Mouse (Mus musculus) CH12.LX (cell line): Measurements from ENCODE around the gene Mdh1. TPM values are rescaled to one million over a fixed set of nuclear protein-coding genes. Genes with fewer than 3 reads are reported as not detected.

Experiments used
- DNase-seq: peaks from one replicate; pipeline ENCODE4 v3.0.0-alpha.2; 2013; ENCODE audit errors: extremely low read depth
- H3K27ac ChIP-seq: 2 replicates; pipeline ENCODE4 v1.5.1; 2012; ENCODE audit warnings: low read depth, mild to moderate bottlenecking, control low read depth, moderate library complexity; ENCODE audit not compliant: insufficient read depth
- H3K27me3 ChIP-seq: replicated peaks from 2 replicates; pipeline ENCODE3; 2012; ENCODE audit warnings: inconsistent platforms
- H3K36me3 ChIP-seq, 2 experiments: replicated peaks in 1 of 2; 2 replicates each; pipeline versions ENCODE3 to v1.6.1; 2012; ENCODE audit warnings: inconsistent platforms in 1 of 2, low read length in 1 of 2, mild to moderate bottlenecking in 1 of 2, mixed read lengths in 1 of 2, moderate library complexity in 1 of 2; ENCODE audit not compliant: control insufficient read depth in 1 of 2, insufficient read depth in 1 of 2
- H3K4me1 ChIP-seq, 2 experiments: 2 replicates each; pipeline ENCODE4 v1.6.1; 2012; ENCODE audit warnings: inconsistent platforms in 1 of 2, moderate library complexity in 1 of 2; ENCODE audit not compliant: insufficient read depth in 2 of 2, control insufficient read depth in 1 of 2
- H3K4me2 ChIP-seq: 2 replicates; pipeline ENCODE4 v1.6.1; 2012; ENCODE audit warnings: low read depth, mild to moderate bottlenecking, control low read depth; ENCODE audit not compliant: poor library complexity, insufficient read depth, severe bottlenecking
- H3K4me3 ChIP-seq, 3 experiments: fragments of 150-350 bp in 1 of 3; sonication (generic) in 1 of 3; replicated peaks in 1 of 3; 2 replicates each; pipeline versions ENCODE3 to v1.5.1; 2011 to 2012; ENCODE audit warnings: low read depth in 2 of 3, low read length in 2 of 3, mild to moderate bottlenecking in 2 of 3, moderate library complexity in 2 of 3, control low read depth in 1 of 3, improper control_type of control experiment in 1 of 3, inconsistent platforms in 1 of 3, mixed read lengths in 1 of 3; ENCODE audit not compliant: poor library complexity in 1 of 3
- H3K79me2 ChIP-seq: replicated peaks from 2 replicates; pipeline ENCODE4 v1.6.1; 2012; ENCODE audit warnings: mild to moderate bottlenecking, moderate library complexity; ENCODE audit not compliant: control insufficient read depth, poor library complexity, insufficient read depth, severe bottlenecking; ENCODE audit errors: extremely low read depth
- H3K9ac ChIP-seq: 2 replicates; pipeline ENCODE4 v1.6.1; 2012; ENCODE audit warnings: low read depth, mild to moderate bottlenecking, control low read depth, moderate library complexity; ENCODE audit not compliant: insufficient read depth
- H3K9me3 ChIP-seq: replicated peaks from 2 replicates; pipeline ENCODE3; 2012; ENCODE audit warnings: low read length, inconsistent platforms, mixed read lengths
- CHD2 ChIP-seq: IDR thresholded peaks from 2 replicates; pipeline ENCODE4 v1.6.1; 2011; ENCODE audit warnings: low read length, improper control_type of control experiment
- CTCF ChIP-seq, 2 experiments: IDR thresholded peaks in 1 of 2; conservative IDR thresholded peaks in 1 of 2; 2 replicates each; pipeline ENCODE4 v1.5.1; 2011 to 2012; ENCODE audit warnings: low read depth in 2 of 2, low read length in 2 of 2, improper control_type of control experiment in 1 of 2, inconsistent platforms in 1 of 2, mild to moderate bottlenecking in 1 of 2, moderate library complexity in 1 of 2
- EP300 ChIP-seq: IDR thresholded peaks from 2 replicates; pipeline ENCODE4 v1.6.1; 2011; ENCODE audit warnings: low read length, improper control_type of control experiment
- ETS1 ChIP-seq: conservative IDR thresholded peaks from 2 replicates; pipeline ENCODE4 v1.6.1; 2012; ENCODE audit warnings: low read depth, mild to moderate bottlenecking, inconsistent platforms, low read length, improper control_type of control experiment, moderate library complexity
- GABPA ChIP-seq: IDR thresholded peaks from 2 replicates; pipeline ENCODE4 v1.6.1; 2012; ENCODE audit warnings: low read depth, low read length, improper control_type of control experiment, inconsistent platforms; ENCODE audit not compliant: insufficient replicate concordance
- IRF4 ChIP-seq: IDR thresholded peaks from 2 replicates; pipeline ENCODE4 v1.6.1; 2014; ENCODE audit warnings: low read depth, mild to moderate bottlenecking, inconsistent platforms, low read length, improper control_type of control experiment
- KAT2A ChIP-seq: IDR thresholded peaks from 2 replicates; pipeline ENCODE4 v1.6.1; 2012; ENCODE audit warnings: low read length, improper control_type of control experiment, inconsistent platforms; ENCODE audit not compliant: insufficient replicate concordance
- MAFK ChIP-seq: IDR thresholded peaks from 2 replicates; pipeline ENCODE4 v1.6.1; 2011; ENCODE audit warnings: low read length, improper control_type of control experiment; ENCODE audit not compliant: insufficient replicate concordance
- MAZ ChIP-seq: IDR thresholded peaks from 2 replicates; pipeline ENCODE4 v1.6.1; 2012; ENCODE audit warnings: low read depth, mild to moderate bottlenecking, inconsistent platforms, low read length, improper control_type of control experiment, moderate library complexity
- MEF2A ChIP-seq: IDR thresholded peaks from 2 replicates; pipeline ENCODE4 v1.6.1; 2014; ENCODE audit warnings: low read depth, mild to moderate bottlenecking, inconsistent platforms, low read length, improper control_type of control experiment, borderline replicate concordance
- NELFE ChIP-seq: IDR thresholded peaks from 2 replicates; pipeline ENCODE4 v1.6.1; 2011; ENCODE audit warnings: low read depth, low read length, improper control_type of control experiment
- PAX5 ChIP-seq: IDR thresholded peaks from 2 replicates; pipeline ENCODE4 v1.6.1; 2012; ENCODE audit warnings: low read length, inconsistent platforms, mixed read lengths
- POLR2A ChIP-seq: IDR thresholded peaks from 2 replicates; pipeline ENCODE4 v1.6.1; 2011; ENCODE audit warnings: low read depth, mild to moderate bottlenecking, improper control_type of control experiment, low read length
- RAD21 ChIP-seq: IDR thresholded peaks from 2 replicates; pipeline ENCODE4 v1.6.1; 2011; ENCODE audit warnings: low read depth, mild to moderate bottlenecking, low read length, improper control_type of control experiment, moderate library complexity
- SIN3A ChIP-seq: IDR thresholded peaks from 2 replicates; pipeline ENCODE4 v1.6.1; 2012; ENCODE audit warnings: low read length, improper control_type of control experiment, inconsistent platforms
- SMC3 ChIP-seq: IDR thresholded peaks from 2 replicates; pipeline ENCODE4 v1.6.1; 2011; ENCODE audit warnings: low read depth, low read length, improper control_type of control experiment
- TBP ChIP-seq: conservative IDR thresholded peaks from 2 replicates; pipeline ENCODE4 v1.6.1; 2011; ENCODE audit warnings: low read depth, low read length, improper control_type of control experiment
- UBTF ChIP-seq: IDR thresholded peaks from 2 replicates; pipeline ENCODE4 v1.6.1; 2012; ENCODE audit warnings: low read depth, mild to moderate bottlenecking, inconsistent platforms, low read length, improper control_type of control experiment, moderate library complexity
- USF1 ChIP-seq: IDR thresholded peaks from 2 replicates; pipeline ENCODE4 v1.6.1; 2014; ENCODE audit warnings: low read depth, mild to moderate bottlenecking, inconsistent platforms, low read length, improper control_type of control experiment
- USF2 ChIP-seq: conservative IDR thresholded peaks from 2 replicates; pipeline ENCODE4 v1.6.1; 2011; ENCODE audit warnings: low read depth, low read length, improper control_type of control experiment
- ZC3H11A ChIP-seq: IDR thresholded peaks from 2 replicates; pipeline ENCODE4 v1.6.1; 2012; ENCODE audit warnings: low read depth, mild to moderate bottlenecking, inconsistent platforms, low read length, improper control_type of control experiment
- ZKSCAN1 ChIP-seq: IDR thresholded peaks from 2 replicates; pipeline ENCODE4 v1.6.1; 2012; ENCODE audit warnings: low read depth, inconsistent platforms, low read length, improper control_type of control experiment, borderline replicate concordance
- dilution Hi-C: fragments of 300-500 bp; cut with MboI; formaldehyde crosslinking; loops from 2 replicates; pipeline ENCODE4 v1.14.3; 2020; ENCODE audit warnings: low sequenced_read_pairs; ENCODE audit not compliant: extremely low pct_unique_long_range_greater_than_20kb, extremely low pct_ligation_motif_present
- in situ Hi-C: fragments of 300-500 bp; cut with MboI; formaldehyde crosslinking; loops from 3 replicates; pipeline ENCODE4 v1.14.3; 2019; ENCODE audit warnings: low sequenced_read_pairs, low pct_ligation_motif_present, low pct_unique_long_range_greater_than_20kb, mixed read lengths
- polyA plus RNA-seq: library from polyadenylated mRNA; unstranded; fragments of >175 nt; gene quantifications from 2 replicates; pipeline ENCODE4 v1.2.1, GENCODE M21; 2012; ENCODE audit warnings: low read depth; ENCODE audit not compliant: insufficient read length
- total RNA-seq, 2 experiments: library from RNA; depleted of rRNA; stranded (reverse); fragments of 300-350 nt in 1 of 2; fragments of >200 nt in 1 of 2; gene quantifications; 2 replicates each; pipeline ENCODE4 v1.2.3; 2012 to 2014

Mdh1 gene
- total and polyA plus RNA-seq, 3 experiments: 233 to 440 (median 385) TPM

DNA sequence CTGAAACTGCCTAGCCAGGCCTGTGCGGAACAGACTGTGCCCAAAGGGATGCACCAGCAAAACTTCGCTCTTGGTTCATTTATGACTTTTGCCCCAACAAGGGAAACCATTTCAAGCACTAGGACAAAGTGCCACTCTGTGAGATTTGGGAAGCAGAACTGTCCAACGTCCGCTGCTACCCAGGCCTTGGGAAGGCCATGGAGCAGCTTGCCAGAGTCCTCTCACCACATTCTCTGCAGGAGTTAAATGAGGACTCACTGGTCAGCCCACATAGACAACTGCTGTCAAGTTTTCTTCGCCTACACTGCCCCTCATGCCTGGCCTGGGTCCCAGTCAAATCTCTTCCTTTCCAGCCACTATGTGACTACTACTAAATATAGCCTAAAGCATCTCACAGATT lies 10.8 kb downstream of the Mdh1 start:
- H3K27me3 ChIP-seq: no peaks in the 10 kb centered on the region
- H3K9me3 ChIP-seq: no peaks in the 10 kb centered on the region
- no peak for DNase-seq
- peaks cover 0 to 26% of the 10 kb centered on the region in 2 experiments; a peak in 2 of 4 replicates for H3K4me1 ChIP-seq
- dilution Hi-C loops: no loop called here
- in situ Hi-C loops: no loop called here
- TF ChIP-seq EP300 (no peak), SMC3 (no peak), ETS1 (no peak), MAZ (no peak), UBTF (no peak), IRF4 (no peak), CHD2 (no peak), MAFK (no peak), GABPA (no peak), PAX5 (no peak), USF2 (no peak)
- no peak overlapping the region for H3K9ac ChIP-seq
- H3K27ac ChIP-seq: no peak overlapping the region
- H3K4me2 ChIP-seq: no peak overlapping the region
- peaks cover 55 to 90% of the 10 kb centered on the region in 2 experiments for H3K36me3 ChIP-seq
- no peak overlapping the region for H3K4me3 ChIP-seq
- no peaks in the 10 kb centered on the region for H3K79me2 ChIP-seq

DNA sequence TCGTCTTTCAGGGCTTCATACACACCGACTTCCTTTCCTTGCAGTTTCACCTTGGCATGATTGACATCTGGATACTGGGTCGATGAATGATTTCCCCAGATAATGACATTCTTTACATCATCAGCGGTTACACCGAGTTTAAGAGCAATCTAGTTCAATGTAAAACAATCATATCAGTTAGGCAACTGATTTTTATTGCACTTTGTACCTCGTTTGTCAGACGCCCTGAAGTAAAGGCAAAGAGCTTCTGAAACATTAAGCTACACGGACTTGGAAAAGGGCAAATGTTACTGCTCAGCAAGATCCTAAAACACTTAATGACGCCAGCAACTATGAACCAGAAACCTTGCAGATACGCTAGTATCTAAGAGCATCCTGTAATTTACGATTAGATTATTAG lies 12.4 kb downstream of the Mdh1 start:
- Histone ChIP-seq H3K4me1 (peaks cover 0 to 12% of the 10 kb centered on the region in 2 experiments; a peak in 2 of 4 replicates), H3K27me3 (no peaks in the 10 kb centered on the region), H3K36me3 (peaks cover 44 to 81% of the 10 kb centered on the region in 2 experiments), H3K4me3 (no peak overlapping the region)
- no peak for TF ChIP-seq MEF2A
- TF ChIP-seq ZC3H11A: no peak
- TF ChIP-seq RAD21: no peak
- TF ChIP-seq NELFE: no peak
- no peak for TF ChIP-seq POLR2A
- no peak for TF ChIP-seq USF1
- TF ChIP-seq SIN3A: no peak
- TF ChIP-seq ZKSCAN1: no peak
- TF ChIP-seq UBTF: no peak
- TF ChIP-seq SMC3: no peak
- no peak for TF ChIP-seq IRF4
- no peak for TF ChIP-seq CTCF (conservative IDR thresholded peaks at IDR 0.05 in 1 of 2, IDR thresholded peaks at IDR 0.05 in 1 of 2; ENCODE audit: low read depth in 2 of 2, low read length in 2 of 2)
- TF ChIP-seq MAFK: no peak
- no peak for TF ChIP-seq TBP
- TF ChIP-seq GABPA: no peak
- no peak for TF ChIP-seq MAZ
- TF ChIP-seq KAT2A: no peak
- TF ChIP-seq, all 38 proteins: peak for 0
- Histone ChIP-seq H3K9me3 (no peaks in the 10 kb centered on the region), H3K4me2 (no peak overlapping the region), H3K9ac (no peak overlapping the region), H3K27ac (no peak overlapping the region), H3K79me2 (no peaks in the 10 kb centered on the region)
- no peak for DNase-seq
- in situ Hi-C loops: no loop called here
- dilution Hi-C loops: no loop called here
